Mouse (Mus musculus) CD8-positive naive resting alpha-beta T cell, adult 2 months (primary cell): ENCODE data around the gene 1700029I15Rik.

ENCODE experiments used
- DNase-seq, 2 experiments: peaks; one replicate each; pipeline ENCODE4 v3.0.0; 2022; ENCODE audit warnings: low read depth in 2 of 2, low spot score in 2 of 2

Gene 1700029I15Rik

DNA sequence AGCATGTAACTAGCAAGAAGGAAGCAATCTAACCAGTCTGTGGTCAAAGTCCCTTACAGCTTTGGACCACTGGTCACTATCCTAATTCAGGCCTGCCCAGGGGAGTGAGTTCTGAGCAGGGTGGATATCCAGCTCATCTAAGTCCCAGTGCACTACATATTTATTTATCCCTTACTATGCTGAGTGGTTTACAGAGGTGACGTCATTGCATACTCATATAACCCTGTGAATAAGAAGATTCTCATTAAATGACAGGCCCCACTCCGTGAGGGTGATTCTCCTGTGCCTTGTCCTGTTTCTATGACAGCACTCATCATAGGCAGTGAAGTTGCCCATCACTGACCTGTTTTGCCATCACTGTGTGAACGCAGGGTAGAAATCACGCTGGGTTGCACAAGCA is 43.0 kb downstream of the 1700029I15Rik start:
- DNase-seq: no peak

- no peak for DNase-seq
These were observed 44.1 kb downstream of the 1700029I15Rik start for GRCm38 (mm10) chr2:92426426-92426825.

GRCm38 (mm10) chr2:92427882-92428281 is 45.5 kb downstream of the 1700029I15Rik start:
- no peak for DNase-seq

GRCm38 (mm10) chr2:92430089-92430488 is 47.8 kb downstream of the 1700029I15Rik start:
- DNase-seq: no peak

GRCm38 (mm10) chr2:92430723-92431541 is 48.6 kb downstream of the 1700029I15Rik start:
- DNase-seq: no peak

DNA sequence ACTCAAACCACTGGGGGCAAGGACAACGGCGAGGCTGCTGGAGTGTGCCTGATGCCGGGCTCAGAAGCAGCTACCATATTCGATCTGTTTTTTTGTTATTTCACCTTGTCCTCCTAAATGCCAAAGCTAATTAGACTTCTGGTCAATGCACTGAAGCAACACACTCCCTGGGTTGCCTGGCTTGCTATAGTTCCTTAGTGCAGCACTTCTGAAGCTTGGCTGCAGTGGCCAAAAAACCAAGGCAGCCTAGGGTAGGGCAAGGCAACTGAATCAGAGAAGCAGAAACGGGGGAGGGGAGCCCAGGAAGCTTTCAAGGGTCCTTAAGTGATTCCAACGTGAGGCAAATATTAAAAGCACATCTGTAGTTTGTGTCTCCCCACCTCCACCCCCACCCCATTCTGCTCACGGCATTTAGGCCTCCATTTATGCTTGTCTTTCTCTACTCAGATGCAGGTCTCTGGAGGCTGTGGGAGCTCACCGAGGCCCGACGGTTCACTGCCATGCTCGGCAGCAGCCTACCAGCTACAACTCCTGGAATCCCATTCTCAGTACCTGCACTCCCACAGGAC is 49.4 kb downstream of the 1700029I15Rik start:
- DNase-seq: no peak

DNA sequence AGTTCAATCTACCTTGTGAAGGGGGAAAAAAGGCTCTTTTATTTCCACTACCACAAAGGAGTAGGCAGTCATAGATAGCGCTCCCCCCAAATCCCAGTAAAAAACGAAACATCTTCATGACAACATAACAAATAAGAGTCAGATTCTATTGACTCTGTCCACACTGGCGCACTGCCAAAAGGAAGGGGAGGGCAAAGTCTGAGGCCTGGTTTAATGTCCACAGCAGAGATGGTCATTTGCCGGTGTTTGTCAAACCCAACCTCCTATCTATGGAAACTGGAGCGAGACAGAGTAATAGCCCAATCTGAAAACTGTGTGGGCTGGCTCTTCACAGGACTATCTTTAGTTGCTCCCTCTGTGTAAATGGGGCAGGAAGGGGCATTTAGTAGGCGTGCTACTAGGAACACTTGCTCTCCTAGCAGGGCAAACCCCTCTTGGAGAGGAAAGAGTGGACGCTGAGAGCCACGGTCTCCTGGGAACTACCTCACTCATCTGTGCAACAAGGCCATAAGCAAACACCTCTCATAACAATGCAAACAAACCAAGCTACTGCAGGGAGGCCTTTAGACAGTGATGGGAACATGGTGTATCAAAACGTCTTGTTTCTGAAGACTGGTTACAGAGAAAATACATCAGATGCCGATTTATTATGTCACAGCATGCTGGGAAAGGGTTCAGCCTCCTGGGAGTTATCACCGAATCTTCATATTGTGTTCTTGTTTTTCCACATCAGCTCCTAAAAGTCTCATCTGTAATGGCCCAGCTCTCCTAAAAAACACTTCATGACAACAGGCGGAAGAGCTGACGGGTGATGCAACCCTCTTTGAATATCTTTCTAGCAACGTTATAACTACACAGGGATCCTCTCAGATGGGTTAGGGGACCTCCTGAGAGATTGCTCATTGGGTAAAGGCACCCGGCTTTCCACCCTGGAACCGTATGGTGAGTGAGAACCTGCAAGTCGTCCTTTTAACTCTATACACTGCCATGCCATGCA is 50.3 kb downstream of the 1700029I15Rik start:
- DNase-seq: no peak

GRCm38 (mm10) chr2:92433578-92434374 is 51.4 kb downstream of the 1700029I15Rik start, which contains the start of gene Cry2:
Gene Cry2, minus strand, starts transcription at chr2:92434043.
- peak; percentile 95 to 98 for DNase-seq

GRCm38 (mm10) chr2:92434375-92434745 is 52.0 kb downstream of the 1700029I15Rik start:
- DNase-seq: no peak

GRCm38 (mm10) chr2:92435023-92435422 is 52.7 kb downstream of the 1700029I15Rik start:
- DNase-seq: no peak
